Mouse (Mus musculus) testis, adult 2 months (tissue): ENCODE results near the gene Kdm2a. TPM values are rescaled to one million over a fixed set of nuclear protein-coding genes. Genes with fewer than 3 reads are reported as not detected.

Experiments
- H3K27ac ChIP-seq: fragments of 200-500 bp; 2 replicates; pipeline ENCODE4 v1.5.1; 2012; ENCODE audit warnings: low read depth, low read length; ENCODE audit not compliant: control insufficient read depth, insufficient read depth
- H3K27me3 ChIP-seq: fragments of 200-500 bp; 2 replicates; pipeline ENCODE4 v1.6.1; 2012; ENCODE audit warnings: mild to moderate bottlenecking, low read length, moderate library complexity; ENCODE audit not compliant: control insufficient read depth, insufficient read depth
- H3K36me3 ChIP-seq: fragments of 200-500 bp; 2 replicates; pipeline ENCODE4 v1.6.1; 2012; ENCODE audit warnings: mild to moderate bottlenecking, low read length; ENCODE audit not compliant: control insufficient read depth, insufficient read depth
- H3K4me1 ChIP-seq: fragments of 200-500 bp; 2 replicates; pipeline ENCODE4 v1.6.1; 2012; ENCODE audit warnings: low read length; ENCODE audit not compliant: control insufficient read depth, insufficient read depth
- H3K4me3 ChIP-seq: fragments of 200-500 bp; 2 replicates; pipeline ENCODE4 v1.5.1; 2012; ENCODE audit warnings: low read depth, mild to moderate bottlenecking, low read length, moderate library complexity, mixed read lengths; ENCODE audit not compliant: control insufficient read depth
- CTCF ChIP-seq: fragments of 200-500 bp; IDR thresholded peaks from 2 replicates; pipeline ENCODE4 v1.5.1; 2012; ENCODE audit warnings: low read depth, mild to moderate bottlenecking, inconsistent platforms, low read length, moderate library complexity; ENCODE audit not compliant: control insufficient read depth, insufficient read depth, insufficient replicate concordance
- POLR2A ChIP-seq: fragments of 200-500 bp; IDR thresholded peaks from 2 replicates; pipeline ENCODE4 v1.6.1; 2012; ENCODE audit warnings: low read depth, mild to moderate bottlenecking, inconsistent platforms, low read length, moderate library complexity; ENCODE audit not compliant: control insufficient read depth
- polyA plus RNA-seq: library from polyadenylated mRNA; depleted of rRNA; stranded (reverse); fragments of >200 nt; gene quantifications from 2 replicates; pipeline ENCODE4 v1.2.3, GENCODE M21; 2012

The Kdm2a gene
- polyA plus RNA-seq, 1 experiment, result 48.5 TPM

DNA sequence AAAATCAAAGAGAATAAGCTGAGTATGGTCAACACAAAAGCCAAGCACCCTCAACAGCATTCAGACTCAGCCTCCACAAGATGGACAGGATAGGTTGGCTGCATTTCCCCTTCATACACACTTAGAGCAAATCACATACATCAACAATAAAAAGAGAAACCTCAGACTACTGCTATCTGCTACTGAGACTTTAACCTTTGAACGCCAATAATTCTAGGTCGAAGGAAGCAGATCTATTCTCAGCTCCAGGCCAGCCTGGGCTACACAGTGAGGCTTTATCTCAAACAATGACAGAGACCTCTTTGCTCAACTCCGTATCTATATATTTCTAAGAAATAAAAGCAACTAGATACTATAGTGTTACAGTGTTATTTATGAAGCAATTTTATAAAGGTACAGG lies 66.8 kb downstream of the Kdm2a start:
- TF ChIP-seq CTCF, result no peak
- TF ChIP-seq POLR2A, result no peak

GRCm38 (mm10) chr19:4330603-4331002 lies 67.5 kb downstream of the Kdm2a start:
- Histone ChIP-seq H3K36me3 (peaks cover 4% of the 10 kb centered on the region), H3K4me3 (no peak overlapping the region), H3K27me3 (no peaks in the 10 kb centered on the region), H3K27ac (no peak overlapping the region), H3K4me1 (peaks cover 13% of the 10 kb centered on the region)
- no peak for TF ChIP-seq POLR2A
- no peak for TF ChIP-seq CTCF

More for the DNA sequence above, 66.8 kb downstream of the Kdm2a start:
- peaks cover 4% of the 10 kb centered on the region for H3K36me3 ChIP-seq
- no peak overlapping the region for H3K4me3 ChIP-seq
- H3K27me3 ChIP-seq, result no peaks in the 10 kb centered on the region
- no peak overlapping the region for H3K27ac ChIP-seq
- H3K4me1 ChIP-seq, result peaks cover 13% of the 10 kb centered on the region

DNA sequence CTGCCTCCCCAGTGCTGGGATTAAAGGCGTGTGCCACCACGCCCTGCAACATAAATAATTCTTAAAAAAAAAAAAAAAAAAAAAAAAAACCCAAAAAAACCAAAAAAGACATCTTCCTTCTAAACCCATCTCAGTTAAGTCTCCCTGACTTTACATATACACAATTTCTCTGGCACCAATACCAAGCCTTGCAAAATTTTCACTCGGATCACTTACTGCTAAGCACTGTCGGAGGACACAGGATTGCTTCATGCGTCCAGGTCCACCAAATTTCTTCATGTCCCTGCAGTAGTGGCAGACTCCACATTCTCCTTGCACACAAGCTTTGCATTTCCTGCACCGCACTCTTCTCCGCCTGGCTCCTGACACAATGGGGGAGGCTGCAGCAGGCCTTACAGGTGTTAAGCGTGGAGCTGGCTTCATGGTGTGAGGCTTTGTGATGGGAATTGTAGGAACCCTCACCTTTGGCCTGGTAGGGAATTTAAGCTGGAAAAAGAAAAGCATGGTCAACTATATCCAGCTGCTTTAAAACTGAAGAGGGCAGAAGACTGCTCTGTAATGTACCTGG lies 69.3 kb downstream of the Kdm2a start:
- Histone ChIP-seq H3K36me3 (peaks cover 4% of the 10 kb centered on the region), H3K4me1 (peaks cover 8% of the 10 kb centered on the region), H3K27ac (no peak overlapping the region), H3K27me3 (no peaks in the 10 kb centered on the region), H3K4me3 (no peak overlapping the region)
- TF ChIP-seq CTCF (no peak), POLR2A (no peak)

GRCm38 (mm10) chr19:4326881-4327280 lies 71.2 kb downstream of the Kdm2a start:
- H3K27ac ChIP-seq, result no peak overlapping the region
- no peaks in the 10 kb centered on the region for H3K27me3 ChIP-seq
- peaks cover 5% of the 10 kb centered on the region for H3K36me3 ChIP-seq
- TF ChIP-seq POLR2A, result no peak
- no peak for TF ChIP-seq CTCF
- no peaks in the 10 kb centered on the region for H3K4me1 ChIP-seq
- no peak overlapping the region for H3K4me3 ChIP-seq

DNA sequence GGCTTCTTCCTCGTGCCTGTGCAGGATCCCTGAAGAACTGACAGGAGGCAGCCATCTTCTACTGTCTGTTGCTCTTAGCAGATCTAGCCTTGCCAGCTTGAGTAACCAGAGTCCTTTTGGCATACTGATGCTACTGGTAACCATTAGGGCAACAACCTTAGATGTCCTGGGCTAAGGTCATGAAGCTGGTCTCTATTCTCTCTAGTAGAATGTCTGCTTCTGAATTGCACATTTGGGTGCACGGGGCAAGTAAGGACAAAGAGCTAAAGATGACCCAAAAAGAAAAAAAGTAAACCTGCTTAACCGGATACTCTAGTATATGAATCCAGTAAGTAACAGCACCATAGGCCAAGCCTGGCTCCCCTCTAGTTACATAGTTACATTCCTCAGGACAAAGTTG lies 72.0 kb downstream of the Kdm2a start:
- TF ChIP-seq POLR2A (no peak), CTCF (no peak)
- Histone ChIP-seq H3K36me3 (peaks cover 5% of the 10 kb centered on the region), H3K4me1 (no peaks in the 10 kb centered on the region), H3K27ac (no peak overlapping the region), H3K4me3 (no peak overlapping the region), H3K27me3 (no peaks in the 10 kb centered on the region)

GRCm38 (mm10) chr19:4322134-4322533 lies 76.0 kb downstream of the Kdm2a start:
- H3K4me3 ChIP-seq, result no peak overlapping the region
- no peaks in the 10 kb centered on the region for H3K27me3 ChIP-seq
- H3K27ac ChIP-seq, result no peak overlapping the region
- no peaks in the 10 kb centered on the region for H3K4me1 ChIP-seq
- no peak for TF ChIP-seq CTCF
- no peak for TF ChIP-seq POLR2A
- peaks cover 1% of the 10 kb centered on the region for H3K36me3 ChIP-seq

- H3K4me3 ChIP-seq, result no peak overlapping the region
- no peaks in the 10 kb centered on the region for H3K4me1 ChIP-seq
- TF ChIP-seq CTCF (no peak), POLR2A (no peak)
- H3K27ac ChIP-seq, result no peak overlapping the region
- peaks cover 1% of the 10 kb centered on the region for H3K36me3 ChIP-seq
- H3K27me3 ChIP-seq, result no peaks in the 10 kb centered on the region
Observed at GRCm38 (mm10) chr19:4321622-4322021, 76.5 kb downstream of the Kdm2a start.

GRCm38 (mm10) chr19:4319272-4319671 lies 78.8 kb downstream of the Kdm2a start:
- H3K27ac ChIP-seq, result no peak overlapping the region
- H3K36me3 ChIP-seq, result peaks cover 1% of the 10 kb centered on the region
- TF ChIP-seq POLR2A (no peak), CTCF (no peak)
- no peaks in the 10 kb centered on the region for H3K27me3 ChIP-seq
- no peaks in the 10 kb centered on the region for H3K4me1 ChIP-seq
- no peak overlapping the region for H3K4me3 ChIP-seq
